Mouse (Mus musculus) erythroblast, embryonic 14.5 days (primary cell): ENCODE data around the gene Dctn2.

Experiments used
- GATA1 ChIP-seq: IDR thresholded peaks from 2 replicates; pipeline ENCODE4 v1.6.1; 2012; ENCODE audit warnings: low read length, inconsistent platforms, mixed read lengths
- TAL1 ChIP-seq: IDR thresholded peaks from 3 replicates; pipeline ENCODE4 v1.6.1; 2012; ENCODE audit warnings: low read length, inconsistent platforms, mixed read lengths

DNA sequence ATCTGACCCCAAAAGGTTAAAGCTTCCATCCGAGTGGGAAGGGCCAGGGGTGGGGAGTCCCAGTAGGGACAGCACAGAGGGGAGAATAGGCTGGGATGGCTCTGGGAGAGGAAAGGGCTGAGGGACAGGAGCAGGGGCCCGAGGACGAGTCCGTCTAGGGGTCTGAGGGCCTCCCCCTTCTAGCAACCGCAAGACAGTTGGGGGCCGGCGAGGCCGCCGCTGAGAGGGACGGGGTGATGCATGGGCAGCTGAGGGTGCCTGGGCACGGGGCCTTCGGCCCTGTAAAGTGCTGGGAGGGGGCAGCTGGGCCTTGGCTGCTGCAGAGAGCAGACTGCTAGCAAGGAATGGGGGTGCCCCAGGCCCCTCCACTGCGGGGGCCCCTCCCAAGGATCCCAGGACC is 19.5 kb downstream of the Dctn2 start:
- TF ChIP-seq TAL1 (no peak), GATA1 (no peak)
